Mouse (Mus musculus) CD8-positive naive resting alpha-beta T cell, adult 2 months (primary cell): ENCODE data around the gene Lrrd1.
"Not testable (repeated sequence)": the region's sequence is repeated elsewhere in the genome, so short reads cannot be mapped to it uniquely, and the experiment has no call there.

ENCODE experiments used
- DNase-seq, 2 experiments: peaks; one replicate each; pipeline ENCODE4 v3.0.0; 2022; ENCODE audit warnings: low read depth in 2 of 2, low spot score in 2 of 2

Lrrd1 gene

DNA sequence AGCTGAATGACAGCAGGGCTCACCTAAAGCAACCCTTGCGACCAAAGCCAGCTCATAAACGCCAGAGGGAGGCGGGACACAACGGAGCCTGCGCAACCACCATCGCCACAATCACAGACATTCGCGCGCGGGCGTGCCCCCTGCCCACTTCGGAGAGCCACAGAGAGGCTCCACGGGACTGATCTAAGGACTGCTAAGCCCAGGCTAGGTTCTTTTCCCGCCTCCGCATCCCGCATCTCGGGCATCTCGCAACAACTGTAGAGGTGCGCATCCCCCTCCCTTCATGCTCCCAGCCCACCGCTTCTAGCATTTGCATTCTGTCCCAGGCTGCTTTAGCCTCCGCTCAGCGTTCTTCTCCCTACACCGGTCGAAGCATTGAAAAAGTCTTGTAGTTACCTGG lies at the start of gene Lrrd1:
Gene Lrrd1 (plus strand): TSS at position 148 of the 400 bp plus-strand sequence.
- no peak for DNase-seq

DNA sequence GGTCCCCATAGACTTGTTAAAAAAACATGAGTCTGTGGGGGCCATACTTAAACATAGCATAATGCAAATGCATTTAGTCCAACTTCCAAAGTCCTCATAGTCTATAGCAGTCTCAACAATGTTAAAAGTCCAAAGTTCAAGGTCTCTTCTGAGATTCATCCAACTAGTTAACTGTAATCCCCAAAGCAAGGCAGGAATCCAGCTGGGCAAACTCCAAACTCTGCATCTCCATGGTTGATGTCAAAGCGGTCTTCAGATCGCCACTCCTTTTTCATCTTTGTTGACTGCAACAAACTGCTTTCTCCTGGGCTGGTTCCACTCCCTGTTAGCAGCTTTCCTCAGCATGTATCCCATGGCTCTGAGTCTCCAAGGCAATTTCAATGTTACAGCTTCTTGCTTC lies 47.9 kb upstream of the Lrrd1 start:
- DNase-seq, result not testable (repeated sequence)

DNA sequence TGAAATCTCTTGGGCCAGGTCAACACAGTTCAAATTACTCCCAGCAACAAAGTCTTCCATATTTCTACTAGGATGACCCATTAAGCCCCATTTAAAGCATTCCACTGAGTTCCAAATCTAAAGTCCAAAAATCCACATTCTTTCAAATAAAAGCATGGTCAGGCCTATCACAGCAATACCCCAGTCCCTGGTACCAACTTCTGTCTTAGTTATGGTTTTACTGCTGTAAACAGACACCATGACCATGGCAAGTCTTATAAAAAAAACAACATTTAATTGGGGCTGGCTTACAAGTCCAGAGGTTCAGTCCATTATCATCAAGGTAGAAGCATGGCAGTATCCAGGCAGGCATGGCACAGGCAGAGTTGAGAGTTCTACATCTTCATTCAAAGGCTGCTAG lies 46.3 kb upstream of the Lrrd1 start:
- DNase-seq, result not testable (repeated sequence)

DNA sequence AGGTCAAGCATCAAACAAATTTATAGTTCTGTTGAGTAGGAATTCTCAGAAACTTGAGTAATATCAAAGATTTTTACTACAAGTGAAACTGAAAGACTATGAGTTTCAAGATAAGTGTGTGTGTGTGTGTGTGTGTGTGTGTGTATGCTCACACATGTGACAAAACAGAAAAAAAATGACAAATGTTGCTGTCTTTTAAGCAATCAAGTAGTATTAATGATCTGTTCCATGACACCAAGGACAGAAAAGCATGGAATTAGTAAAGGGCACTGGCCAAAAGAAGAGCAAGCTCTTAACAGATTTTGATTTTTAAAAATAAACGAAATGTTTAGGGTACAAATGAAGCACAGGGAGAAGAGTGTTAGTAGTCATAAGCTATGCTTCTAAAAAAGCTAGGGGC lies 44.9 kb upstream of the Lrrd1 start:
- DNase-seq, result no peak

DNA sequence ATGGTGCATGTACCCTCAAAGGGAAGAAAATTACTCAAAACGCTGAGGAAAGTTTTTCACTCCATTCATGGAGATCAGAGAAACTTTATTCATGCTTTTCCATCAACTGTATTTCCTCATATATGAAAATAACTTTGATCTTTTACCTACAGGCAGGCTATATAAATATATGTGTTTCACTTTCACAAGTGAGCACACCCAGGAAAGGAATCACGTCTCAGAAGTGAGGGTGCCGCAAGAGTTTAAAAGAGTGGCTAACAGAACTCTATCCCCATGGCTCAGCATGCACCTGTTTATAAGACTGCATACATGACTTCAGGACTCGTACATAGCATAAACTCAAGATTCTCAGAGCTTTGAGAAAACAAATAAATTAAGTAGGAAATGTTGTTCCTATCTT lies 44.1 kb upstream of the Lrrd1 start:
- no peak for DNase-seq

DNA sequence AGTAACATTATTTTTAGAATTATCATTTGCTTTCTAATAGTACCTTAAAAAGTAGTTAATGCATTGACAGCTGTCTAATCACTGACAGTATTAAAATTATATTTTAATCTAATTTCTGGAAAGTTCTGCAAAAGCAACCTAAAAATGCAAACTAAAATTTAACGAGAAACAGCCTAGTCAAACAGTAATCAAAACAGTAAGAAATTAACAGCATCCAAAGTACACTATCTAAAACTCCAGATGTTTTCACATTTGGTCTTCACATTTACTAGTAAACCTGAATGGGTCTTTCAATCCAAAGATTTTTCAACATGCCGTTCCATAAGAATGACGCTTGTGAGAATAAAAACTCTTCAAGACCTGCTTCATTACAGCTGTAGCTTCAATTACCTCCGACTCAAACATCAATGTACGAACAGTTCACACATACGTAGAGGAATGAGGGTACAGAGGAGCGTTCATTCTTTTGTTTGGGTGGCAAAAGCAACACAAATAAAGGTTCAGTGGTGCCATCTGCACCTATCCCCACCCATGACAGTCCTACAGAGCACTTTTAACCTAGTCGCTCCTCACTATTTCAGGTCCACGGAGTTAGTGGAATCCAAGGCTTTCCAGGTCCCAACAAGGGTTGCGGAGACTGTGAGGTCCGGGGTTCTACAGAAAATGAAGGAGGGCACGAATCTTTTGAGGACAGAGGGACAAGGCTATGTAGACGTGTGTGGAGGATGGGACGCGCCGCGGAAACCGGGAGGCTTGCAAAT lies 43.1 kb upstream of the Lrrd1 start:
- no peak for DNase-seq

DNA sequence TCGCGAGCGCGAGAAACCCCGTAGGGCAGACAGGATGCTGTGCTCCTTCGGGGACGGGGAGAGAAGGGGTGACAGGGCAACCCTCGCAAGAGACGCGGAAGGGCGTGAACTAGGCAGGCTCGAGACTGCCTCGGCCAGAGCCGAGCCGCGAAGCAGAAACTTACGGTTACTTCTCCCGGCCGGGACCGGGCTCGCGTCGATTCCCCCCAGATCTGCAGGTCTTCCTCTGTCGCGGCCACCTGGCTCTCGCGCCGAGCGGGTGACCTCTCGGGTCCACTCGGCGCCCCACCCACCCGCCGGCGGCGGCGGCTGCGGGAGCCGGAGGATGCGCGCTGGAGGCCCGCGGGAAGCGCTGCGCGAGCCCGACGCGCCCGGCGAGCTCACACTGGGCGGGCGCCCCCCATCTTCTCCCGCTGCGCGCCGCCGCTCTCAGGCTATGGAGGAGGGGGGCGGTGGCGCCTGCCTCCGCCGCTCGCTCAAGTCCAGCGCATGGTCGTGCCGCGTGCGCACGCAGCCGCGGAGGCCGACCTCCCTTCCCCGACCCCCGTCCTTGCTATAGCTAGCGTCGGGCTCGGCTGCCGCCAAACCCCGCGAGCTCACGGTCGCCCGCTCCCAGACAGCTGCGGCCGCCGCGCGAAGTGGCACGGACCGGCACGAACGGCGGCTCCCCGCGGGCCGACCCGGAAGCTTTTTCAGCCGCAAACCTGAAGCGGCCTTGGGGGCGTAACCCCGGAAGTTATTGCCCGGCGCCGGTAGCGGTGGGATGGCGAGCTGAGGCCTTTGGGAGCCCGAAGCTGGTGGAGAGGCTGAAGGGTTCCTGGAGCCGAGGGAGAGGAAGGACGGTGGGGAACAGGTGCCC lies 42.3 kb upstream of the Lrrd1 start, which contains the start of the genes Ankib1 and Krit1:
Gene Ankib1 (minus strand): TSS at position 493 of the 859 bp plus-strand sequence.
Gene Krit1 (plus strand): TSS at position 752 of the 859 bp plus-strand sequence.
- DNase-seq, result peak; percentile 78 to 79

DNA sequence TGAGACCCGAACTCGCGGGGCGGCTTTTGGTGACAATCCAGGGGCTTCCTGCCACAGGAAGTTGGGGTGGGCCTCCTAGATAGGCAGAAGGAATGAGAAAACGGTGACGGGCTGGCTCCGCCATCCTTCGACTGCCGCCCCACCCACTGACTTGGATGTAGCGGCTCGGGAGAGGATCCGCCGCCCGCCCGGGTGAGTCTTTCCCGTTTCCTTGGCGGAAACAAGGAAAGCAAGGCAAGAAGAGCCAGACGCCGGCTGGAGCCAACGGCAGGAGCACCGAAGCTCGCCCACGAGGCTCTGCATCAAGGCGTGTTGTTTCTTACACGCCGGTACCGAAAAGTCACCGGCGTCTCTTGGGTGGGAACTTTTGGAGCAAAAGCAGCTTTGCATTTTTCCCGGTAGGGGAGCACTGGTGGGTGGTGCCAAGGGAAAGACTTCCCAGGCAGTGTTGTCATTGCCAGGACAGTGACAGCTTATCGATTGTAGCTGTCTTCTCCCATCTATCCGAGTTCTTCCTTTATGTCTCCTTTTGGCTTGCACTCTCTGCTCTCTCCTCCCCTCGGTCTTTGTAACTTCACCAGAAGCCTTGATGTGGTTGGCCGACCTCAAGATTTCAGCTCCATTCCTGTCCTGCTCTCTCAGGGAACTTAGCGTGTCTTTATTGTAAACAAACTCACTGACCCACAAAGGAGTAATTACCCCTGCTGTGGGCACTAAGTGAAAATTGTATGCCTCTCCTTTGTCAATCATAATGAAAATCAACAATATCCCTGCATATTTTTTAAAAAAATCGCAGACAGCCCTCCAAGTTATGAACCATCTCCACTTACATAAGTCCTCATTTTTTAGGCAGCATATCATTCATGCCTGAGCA lies 41.4 kb upstream of the Lrrd1 start:
- DNase-seq, result peak; percentile 5 to 10

DNA sequence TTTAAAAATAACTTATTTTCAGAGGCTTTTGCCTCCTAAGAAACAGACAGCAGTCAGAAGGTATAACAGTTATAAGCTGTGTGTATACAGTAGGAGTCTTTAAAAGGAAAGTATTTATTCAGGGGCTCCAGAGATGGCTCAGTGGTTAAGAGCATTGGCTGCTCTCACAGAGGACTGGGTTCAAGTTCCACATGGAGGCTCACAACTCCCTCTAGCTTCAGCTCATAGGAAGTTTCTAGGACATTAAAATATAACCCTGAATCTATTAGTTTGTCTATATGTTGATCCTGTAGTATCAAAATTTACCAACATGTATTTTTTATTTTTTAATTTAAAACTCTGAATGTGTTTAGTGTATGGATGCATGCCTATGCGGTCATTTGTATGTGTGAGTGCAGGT lies 36.5 kb upstream of the Lrrd1 start:
- no peak for DNase-seq

DNA sequence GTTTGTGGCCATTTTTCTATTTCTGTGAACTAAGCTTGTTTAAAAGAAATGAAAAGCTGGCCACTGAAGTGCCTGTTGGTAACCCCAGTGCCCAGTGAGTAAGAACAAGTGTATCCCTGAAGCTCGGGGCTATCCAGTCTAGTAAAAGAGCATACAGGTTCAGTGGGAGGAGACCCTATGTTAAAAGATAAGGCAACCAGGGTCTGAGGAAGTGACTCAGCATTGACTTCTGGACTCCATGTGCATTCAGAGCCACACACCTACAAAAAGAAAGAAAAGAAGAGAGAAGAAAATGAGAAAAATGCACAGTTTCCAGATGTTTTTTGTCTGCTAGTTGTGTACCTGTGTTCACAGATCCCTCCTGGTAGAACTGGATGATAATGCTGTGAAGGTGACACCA lies 10.9 kb upstream of the Lrrd1 start:
- no peak for DNase-seq

DNA sequence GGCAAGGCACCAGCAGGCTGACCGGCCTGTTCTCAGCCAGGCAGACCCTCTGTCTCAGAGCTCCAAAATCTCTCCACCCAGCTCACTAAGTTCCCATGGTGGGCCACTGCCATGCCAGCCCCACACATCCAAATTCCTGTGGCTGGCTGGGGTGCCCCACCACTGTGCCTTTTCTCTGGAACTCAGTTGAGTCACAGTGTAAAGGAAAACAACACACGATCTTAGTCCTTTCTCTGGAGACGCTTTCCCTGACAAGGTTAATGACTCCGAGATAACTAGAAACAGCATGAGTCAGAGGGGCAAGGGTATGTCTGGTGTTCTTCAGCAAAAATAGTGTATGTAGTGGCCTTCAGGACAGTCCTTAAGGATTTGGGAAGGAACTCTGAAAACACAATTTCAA lies 25.2 kb downstream of the Lrrd1 start:
- no peak for DNase-seq

DNA sequence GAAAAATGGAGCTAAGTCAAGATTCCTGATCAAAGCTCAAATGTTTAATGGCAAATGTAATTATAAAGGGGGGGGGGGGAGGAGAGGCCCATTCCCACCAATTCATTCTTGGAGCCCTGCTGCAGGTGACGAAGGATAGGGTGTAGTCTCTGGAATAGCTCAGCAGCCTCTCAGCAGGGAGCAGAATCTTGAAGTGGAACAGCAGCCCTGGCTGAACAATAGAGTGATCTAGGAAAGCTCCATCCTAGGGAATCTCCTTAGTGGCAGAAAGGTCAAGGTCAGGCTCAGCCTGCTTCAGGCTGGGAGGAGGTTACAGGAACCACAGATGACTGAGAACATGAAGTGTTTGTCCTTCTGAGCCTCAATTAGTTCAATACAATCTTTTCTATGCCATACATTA lies 27.4 kb downstream of the Lrrd1 start:
- no peak for DNase-seq

DNA sequence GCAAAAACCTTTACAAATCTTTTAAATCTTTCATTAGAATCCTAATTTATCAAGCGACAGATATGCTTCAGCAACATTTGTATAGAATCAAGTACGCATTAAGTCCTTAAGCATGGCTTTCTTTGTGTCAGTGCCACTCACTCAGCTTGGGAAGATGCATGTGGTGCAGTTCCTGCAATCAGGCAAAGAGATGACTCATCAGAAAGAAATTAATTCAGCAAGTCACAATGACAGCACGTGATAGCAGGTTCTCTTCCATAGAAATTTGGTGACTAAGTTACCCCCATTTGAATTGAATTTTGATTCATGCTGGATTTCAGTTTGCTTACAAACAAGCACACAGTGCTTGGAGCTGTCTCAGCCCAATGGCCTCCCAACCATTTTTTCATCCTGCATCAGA lies 28.5 kb downstream of the Lrrd1 start:
- DNase-seq, result no peak

DNA sequence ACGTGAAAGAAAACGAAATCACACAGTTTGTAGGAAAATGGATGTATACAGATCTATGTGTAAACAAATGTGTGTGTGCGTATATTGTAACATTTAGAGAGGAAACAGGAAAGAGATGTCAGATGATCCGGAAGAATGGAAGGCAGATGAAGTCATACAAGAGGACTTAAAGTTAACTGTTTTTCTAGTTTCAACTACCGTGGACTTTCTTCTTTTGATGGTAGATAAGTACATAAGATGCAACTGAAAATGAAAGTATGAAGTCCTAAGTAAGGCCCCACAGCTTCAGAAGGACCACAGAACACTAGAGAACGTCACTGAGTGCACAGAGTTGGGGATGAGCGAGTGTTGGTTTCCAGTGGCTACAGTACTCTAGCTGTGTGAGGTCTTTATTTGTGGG lies 41.9 kb downstream of the Lrrd1 start:
- DNase-seq, result not testable (repeated sequence)

DNA sequence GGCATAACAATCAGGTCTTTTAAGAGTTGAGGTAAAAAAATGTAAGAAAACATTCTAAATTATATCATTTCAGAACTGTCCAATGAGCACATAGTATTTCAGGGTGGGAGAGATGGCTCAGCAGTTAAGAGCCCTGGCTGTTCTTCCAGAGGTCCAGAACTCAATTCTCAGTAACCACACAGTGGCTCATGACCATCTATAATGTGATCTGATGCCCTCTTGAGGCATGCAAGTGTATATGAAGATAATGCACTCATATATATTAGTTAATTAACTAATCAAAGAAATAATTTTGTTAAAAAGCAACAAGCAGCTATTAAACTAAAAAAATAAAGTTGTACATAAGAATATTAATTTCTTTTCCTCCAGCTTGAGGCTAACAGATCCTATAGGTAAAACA lies 44.2 kb downstream of the Lrrd1 start:
- no peak for DNase-seq

DNA sequence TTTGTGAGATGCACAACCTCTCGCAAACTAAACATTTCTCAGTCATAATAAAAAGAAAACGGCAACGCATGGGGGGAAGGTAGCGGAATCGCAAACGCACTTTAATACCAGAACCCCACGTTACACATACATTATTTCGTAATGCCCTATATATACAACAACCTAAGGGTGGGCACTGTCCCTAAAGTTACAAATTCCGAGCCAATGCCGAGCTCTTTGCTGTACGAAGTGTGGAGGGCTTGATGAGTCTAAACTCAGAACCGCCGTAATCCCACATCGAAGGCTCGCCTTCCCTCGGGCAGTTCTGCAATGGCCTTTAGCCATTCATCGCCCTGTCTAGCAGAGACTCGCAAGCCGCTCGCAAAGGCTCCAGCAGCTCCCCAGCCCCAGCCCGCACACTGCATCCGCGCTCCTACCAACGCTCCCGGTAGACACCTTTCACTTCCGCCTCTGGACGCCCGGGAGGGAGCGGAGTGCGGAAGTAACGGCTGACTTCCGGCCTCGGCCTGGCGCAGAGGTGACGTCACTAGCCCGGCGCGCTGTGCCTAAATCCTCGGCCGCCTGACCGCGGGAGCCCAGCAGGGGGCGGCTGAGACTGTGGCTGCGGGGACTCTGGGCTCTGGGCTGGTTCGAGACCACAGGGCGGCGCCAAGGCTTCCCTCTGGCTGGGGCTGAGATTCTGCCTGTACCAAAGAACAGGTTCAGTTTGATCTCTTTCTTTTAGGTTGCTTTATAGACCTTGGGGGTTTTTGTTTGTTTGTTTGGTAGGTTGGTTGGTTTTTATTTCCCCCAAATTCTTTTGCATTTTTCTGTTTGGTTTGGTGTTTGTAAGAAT lies 48.7 kb downstream of the Lrrd1 start, which contains the start of gene Mterf1a:
Gene Mterf1a (minus strand): TSS at position 475 of the 835 bp plus-strand sequence.
- DNase-seq, result peak; percentile 35 to 42

DNA sequence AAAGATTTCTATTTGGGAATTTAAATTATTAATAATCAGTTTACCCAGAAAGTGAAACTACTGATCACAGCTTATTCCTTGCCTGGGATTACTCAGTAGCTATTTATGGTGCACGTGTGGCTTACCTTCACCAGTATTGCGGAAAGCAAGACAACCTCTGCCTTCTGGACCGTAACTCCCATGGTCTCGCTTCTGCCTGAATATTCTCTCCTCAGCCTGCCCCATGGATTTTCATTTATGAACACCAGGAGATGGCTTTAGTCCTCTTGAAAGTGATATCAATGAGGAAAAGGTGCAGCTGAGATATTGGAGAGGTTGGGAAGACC lies 49.3 kb downstream of the Lrrd1 start:
- not testable (repeated sequence) for DNase-seq

DNA sequence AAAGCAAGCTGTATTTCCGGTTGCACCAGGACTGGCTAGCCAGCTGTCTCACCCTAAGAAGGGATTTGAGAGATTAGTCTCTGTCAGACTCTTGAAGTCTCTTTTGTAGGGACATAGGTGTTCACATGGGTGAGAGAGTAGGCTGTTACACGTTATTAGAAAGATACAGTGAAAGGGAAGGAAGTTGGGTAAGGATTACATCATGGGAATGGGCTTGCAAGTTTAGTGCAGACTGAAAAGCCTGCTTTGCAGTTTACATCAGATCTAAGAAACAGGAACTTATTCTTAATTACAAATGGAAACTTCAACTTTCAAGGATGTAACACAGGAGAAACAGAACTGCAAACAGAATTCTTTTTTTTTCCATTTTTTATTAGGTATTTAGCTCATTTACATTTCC lies 60.5 kb downstream of the Lrrd1 start:
- no peak for DNase-seq
